Mouse (Mus musculus) T-helper 2 cell (primary cell): ENCODE measurements around the gene Pcbp3.

ENCODE experiments used
- in situ Hi-C: fragments of 300-600 bp; cut with MboI, MseI; formaldehyde crosslinking; loops from one replicate; pipeline ENCODE4 v1.15.1; 2025; ENCODE audit warnings: high pct_unique_total_duplicates

Pcbp3 gene

DNA sequence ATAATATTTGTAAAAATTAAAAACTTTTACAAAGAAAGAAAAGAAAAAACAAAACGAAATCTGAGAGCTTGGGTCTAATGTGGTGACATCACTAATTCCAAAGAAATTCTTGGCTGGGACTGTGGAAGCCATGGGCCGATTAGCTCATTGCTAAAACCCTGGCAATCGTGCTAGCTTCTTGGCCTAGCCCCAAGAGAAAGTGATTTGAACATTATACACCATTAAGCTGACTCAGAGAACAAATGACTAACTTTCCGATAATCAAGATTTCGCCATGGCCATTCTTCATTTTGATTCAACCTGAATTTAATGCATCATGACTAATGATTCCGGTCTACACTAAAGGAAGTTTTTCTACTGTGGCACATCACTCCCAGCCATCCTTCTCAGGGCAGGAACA is 30.6 kb downstream of the Pcbp3 start:
- in situ Hi-C loops = no loop called here

- in situ Hi-C loops = no loop called here
These were observed 37.2 kb downstream of the Pcbp3 start for GRCm38 (mm10) chr10:76924441-76924840.

DNA sequence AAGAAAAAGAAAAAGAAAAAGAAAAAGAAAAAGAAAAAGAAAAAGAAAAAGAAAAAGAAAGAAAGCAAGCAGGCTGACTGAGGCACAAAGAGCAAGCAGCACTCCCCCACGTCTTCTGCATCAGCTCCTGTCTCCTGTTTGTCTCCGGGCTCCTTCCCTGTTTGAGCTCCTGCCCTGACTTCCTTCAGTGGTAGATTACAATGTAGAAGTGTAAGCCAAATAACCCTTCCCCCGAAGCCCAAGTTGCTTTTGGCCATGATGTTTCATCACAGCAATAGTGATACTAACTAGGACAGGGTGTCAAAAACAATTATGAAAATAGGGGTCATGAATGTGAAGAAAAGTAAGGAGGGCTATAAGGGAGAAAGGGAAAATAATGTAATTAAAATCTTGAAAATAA is 43.6 kb downstream of the Pcbp3 start:
- in situ Hi-C loops = no loop called here

GRCm38 (mm10) chr10:76906434-76906833 is 55.3 kb downstream of the Pcbp3 start:
- in situ Hi-C loops = no loop called here

DNA sequence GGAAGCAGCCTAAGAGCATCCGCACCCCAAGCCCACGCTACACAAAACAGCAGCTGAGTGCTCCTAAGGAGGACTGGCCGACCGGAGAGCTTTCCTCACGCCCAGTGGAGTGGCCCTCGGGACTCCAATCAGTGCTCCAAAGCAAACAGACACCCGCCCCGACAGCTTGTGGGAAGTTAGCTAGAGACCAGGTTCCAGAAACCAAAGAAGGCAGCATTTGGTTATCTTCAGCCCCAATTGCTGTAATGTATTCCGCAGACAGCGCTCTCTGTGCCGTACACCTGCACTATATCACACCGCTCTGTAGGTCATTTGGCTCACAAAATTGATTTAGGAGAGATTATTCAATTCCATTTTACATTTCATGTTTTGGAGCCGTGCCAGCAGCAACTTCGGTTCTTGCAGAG is 55.7 kb downstream of the Pcbp3 start:
- in situ Hi-C loops = no loop called here

GRCm38 (mm10) chr10:76903694-76904093 is 58.0 kb downstream of the Pcbp3 start:
- in situ Hi-C loops = no loop called here

- in situ Hi-C loops = no loop called here
These were observed 58.6 kb downstream of the Pcbp3 start for GRCm38 (mm10) chr10:76903099-76903498.

- in situ Hi-C loops = no loop called here
These were observed 59.1 kb downstream of the Pcbp3 start for GRCm38 (mm10) chr10:76902588-76902987.

- in situ Hi-C loops = no loop called here
These were observed 63.3 kb downstream of the Pcbp3 start for GRCm38 (mm10) chr10:76898428-76898827.

DNA sequence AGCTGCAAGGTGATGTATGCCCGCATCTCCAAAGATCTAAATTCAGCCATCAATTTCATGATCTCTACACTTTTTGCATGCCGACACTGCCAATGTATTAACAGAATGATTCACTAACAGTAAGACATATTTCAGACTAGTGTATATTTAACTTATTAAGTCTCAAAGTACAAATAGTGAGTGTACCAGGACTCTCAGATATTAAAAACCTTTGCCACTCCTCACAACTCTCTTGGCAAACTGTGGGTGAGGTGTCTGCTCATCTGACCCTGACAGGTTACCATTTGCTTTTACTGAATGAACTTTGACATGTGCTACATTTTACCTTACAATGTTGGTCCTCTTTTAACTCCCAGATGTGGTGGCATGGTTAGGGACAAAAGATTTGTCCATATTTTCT is 70.2 kb downstream of the Pcbp3 start:
- in situ Hi-C loops = no loop called here

GRCm38 (mm10) chr10:76883442-76884244 is 78.0 kb downstream of the Pcbp3 start:
- in situ Hi-C loops = no loop called here

- in situ Hi-C loops = no loop called here
These were observed 78.8 kb downstream of the Pcbp3 start for GRCm38 (mm10) chr10:76882644-76883441.

- in situ Hi-C loops = no loop called here
These were observed 79.8 kb downstream of the Pcbp3 start for GRCm38 (mm10) chr10:76881900-76882299.

GRCm38 (mm10) chr10:76875310-76875709 is 86.4 kb downstream of the Pcbp3 start:
- in situ Hi-C loops = no loop called here

- in situ Hi-C loops = no loop called here
These were observed 86.8 kb downstream of the Pcbp3 start for GRCm38 (mm10) chr10:76874879-76875278.

DNA sequence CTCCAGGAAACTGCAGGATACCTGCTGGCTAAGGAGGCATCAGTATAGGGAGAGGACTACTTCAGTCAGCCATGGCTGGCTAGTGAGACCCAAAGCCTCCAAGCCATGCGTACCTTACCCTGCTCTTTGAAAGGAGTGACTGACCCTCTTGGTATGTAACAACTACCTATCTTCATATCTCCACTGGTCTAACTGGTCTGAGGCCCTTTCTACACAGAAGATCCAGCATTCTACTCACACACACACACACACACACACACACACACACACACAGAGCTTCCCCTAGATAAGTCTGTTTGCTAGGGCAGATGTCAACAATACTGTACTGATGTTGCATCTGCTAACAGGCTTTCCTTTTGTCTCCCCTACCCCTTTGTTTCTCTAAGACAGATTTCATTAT is 87.3 kb downstream of the Pcbp3 start:
- in situ Hi-C loops = no loop called here

- in situ Hi-C loops = no loop called here
These were observed 87.7 kb downstream of the Pcbp3 start for GRCm38 (mm10) chr10:76873948-76874347.

DNA sequence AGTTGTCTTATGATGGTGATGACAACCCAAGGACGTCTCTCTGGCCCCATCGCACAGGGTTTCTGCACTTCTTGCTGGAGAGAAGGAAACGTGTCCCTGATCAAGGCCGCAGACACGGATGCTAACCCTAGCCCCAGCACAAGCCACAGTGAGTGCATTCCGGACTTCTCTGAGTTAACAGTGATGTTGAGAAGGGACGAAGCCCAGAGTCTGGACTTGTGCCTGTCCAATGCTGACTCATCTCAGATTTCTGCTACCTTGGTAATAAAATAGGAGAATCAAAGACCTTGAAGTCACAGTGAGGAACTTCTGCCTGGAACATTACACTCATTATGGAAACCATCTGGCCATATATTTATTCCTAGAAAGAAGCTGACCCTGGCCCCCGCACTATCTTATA is 89.0 kb downstream of the Pcbp3 start:
- in situ Hi-C loops = no loop called here

DNA sequence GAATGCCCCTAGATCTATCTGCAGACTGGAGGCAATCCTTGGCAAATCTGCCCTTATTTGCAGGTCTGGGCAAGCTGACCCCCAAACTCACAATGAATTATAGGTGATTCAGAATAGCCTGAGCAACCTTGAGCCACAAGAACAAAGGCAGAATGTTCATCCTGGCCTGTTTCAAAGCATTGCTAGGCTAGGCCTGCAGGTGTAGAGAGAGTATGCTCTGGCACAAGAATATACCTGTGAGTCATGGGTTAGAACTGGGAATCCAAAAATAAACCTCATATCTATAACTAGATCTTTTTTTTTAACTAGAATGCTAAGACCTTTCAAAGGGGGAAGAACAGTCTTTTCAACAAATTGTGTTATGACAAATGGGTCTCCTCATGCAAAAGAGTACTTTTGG is 95.8 kb downstream of the Pcbp3 start:
- in situ Hi-C loops = no loop called here

DNA sequence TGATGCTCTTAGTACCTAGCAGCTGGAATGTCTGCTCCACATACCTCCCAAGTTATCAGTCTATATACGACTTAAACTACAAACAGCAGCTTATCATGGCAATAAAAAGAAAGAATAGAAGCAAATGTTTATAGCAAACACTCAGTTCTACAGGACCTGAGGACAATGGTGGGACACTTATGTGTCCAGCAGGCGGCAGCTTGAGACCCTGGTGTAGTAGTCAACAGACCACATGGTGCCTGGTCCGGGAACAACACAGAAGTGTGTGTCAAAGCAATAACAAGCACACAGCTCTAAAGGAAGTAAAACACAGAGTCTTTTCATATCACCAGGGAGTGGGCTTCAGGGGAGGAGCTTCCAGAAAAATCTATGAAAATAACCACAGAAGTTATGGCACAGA is 100.7 kb downstream of the Pcbp3 start:
- in situ Hi-C loops = no loop called here

DNA sequence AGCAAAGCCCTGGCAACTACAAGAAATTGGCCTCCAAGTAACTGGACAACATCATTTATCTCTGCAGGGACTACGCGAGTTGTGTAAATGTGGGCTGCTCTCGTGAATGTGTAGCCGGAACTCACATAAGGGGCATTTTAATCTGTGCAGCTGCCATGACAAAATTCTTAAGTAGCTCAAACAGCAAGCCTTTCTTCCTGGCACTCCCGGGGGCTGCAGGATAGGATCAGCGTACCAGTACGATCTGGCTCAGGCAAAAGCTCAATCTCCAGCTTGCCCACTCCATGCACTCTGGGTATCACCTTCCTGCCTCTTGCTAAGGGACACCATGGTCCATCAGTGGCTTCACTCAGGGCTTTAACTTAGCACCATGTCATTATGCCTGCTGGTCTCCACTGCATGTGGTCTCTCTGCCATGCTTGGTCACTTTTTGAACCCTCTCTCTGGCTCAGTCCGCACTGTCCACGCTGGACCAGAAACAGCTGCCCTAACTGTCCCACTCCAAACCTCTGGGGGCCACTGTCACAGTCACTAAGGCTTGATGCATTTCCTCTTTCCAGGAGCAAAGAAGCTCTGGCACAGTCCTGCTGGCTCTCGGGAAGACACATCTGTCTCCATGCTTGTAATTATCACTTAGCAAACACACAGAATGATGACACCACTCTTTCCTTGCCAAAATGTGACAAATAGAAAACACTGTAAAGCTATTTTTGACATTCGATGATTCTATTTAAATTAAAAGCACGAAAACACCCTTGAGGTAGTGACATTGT is 102.1 kb downstream of the Pcbp3 start:
- in situ Hi-C loops = loop anchor here (5.0 kb wide), 1 partner anchor 72 kb away; no protein-coding TSS in a partner anchor

DNA sequence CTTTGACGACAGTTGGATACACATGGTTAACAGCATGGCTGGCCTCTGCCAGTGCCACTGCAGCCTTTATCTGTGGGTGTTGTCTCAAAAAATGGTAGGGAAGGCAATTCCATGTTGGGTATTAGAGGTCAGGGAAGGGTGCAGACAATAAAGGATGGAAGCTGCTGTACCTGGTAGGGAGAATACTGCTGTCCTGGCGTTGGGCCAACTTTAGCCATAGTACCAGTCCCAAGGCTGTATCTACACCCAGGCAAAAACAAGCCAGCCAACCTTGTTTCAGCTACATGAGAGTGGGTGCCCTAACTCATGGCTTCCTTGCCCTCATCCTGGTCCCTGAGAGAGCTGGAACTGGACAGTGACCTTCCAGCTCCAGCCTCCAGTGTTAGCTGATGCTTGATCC is 103.8 kb downstream of the Pcbp3 start:
- in situ Hi-C loops = loop anchor here (5.0 kb wide), 1 partner anchor 71 kb away; no protein-coding TSS in a partner anchor
